Comparison of ENCODE assay signal across 8 mouse cellular contexts in genomic region chr11:55087006-55087405, GRCm38 (mm10). TPM values are rescaled to one million over a fixed set of nuclear protein-coding genes. Genes with fewer than 3 reads are reported as not detected.
DNase-seq lines count a peak whose midpoint lies in the region; ATAC-seq and TF ChIP-seq lines count a peak whose summit lies in the region.

No protein-coding gene starts in this region.

- no peaks in the 10 kb centered on the region for H3K4me1 ChIP-seq in intestine, embryonic 16.5 days (ENCODE audit: control insufficient read depth, insufficient read depth, low read length)
- no peaks in the 10 kb centered on the region for H3K4me1 ChIP-seq in liver, adult 2 months (ENCODE audit: control insufficient read depth, insufficient read depth, low read length)
- no peaks in the 10 kb centered on the region for H3K4me1 ChIP-seq in neural tube, embryonic 14.5 days (ENCODE audit: control insufficient read depth, insufficient read depth, low read length)

- H3K79me2 ChIP-seq in liver, adult 2 months (ENCODE audit: control insufficient read depth, insufficient read depth, low read length), result no peaks in the 10 kb centered on the region

- no peaks in the 10 kb centered on the region for H3K27me3 ChIP-seq in intestine, embryonic 16.5 days (replicated peaks; ENCODE audit: control insufficient read depth, insufficient read depth, low read length)
- H3K27me3 ChIP-seq in liver, adult 2 months (ENCODE audit: control insufficient read depth, insufficient read depth, low read length), result no peaks in the 10 kb centered on the region
- H3K27me3 ChIP-seq in neural tube, embryonic 14.5 days (ENCODE audit: control insufficient read depth, insufficient read depth, low read length), result no peaks in the 10 kb centered on the region

- peak; percentile 92 for TF ChIP-seq CTCF in gastrocnemius, adult 2 months (IDR thresholded peaks at IDR 0.05)
- peak; percentile 97 for TF ChIP-seq CTCF in liver, adult 2 months (IDR thresholded peaks at IDR 0.05; ENCODE audit: low read depth, low read length)

- peak; percentile 73 for ATAC-seq in intestine, embryonic 16.5 days
- peak; percentile 72; the same call in 1 of the 2 replicates for ATAC-seq in neural tube, embryonic 14.5 days (ENCODE audit: low read depth)

- 8% methylated on average over 10 of the region's 10 CpGs for WGBS in intestine, embryonic 16.5 days
- WGBS in liver, adult 2 months, result 14% methylated on average over 10 of the region's 10 CpGs
- WGBS in neural tube, embryonic 14.5 days, result 4% methylated on average over 10 of the region's 10 CpGs

- H3K9me3 ChIP-seq in intestine, embryonic 16.5 days (ENCODE audit: control insufficient read depth, low read length), result no peaks in the 10 kb centered on the region
- H3K9me3 ChIP-seq in neural tube, embryonic 14.5 days (ENCODE audit: control insufficient read depth, low read length), result no peaks in the 10 kb centered on the region

- H3K4me3 ChIP-seq in gastrocnemius, adult 2 months, result no peak overlapping the region
- H3K4me3 ChIP-seq in intestine, embryonic 16.5 days (ENCODE audit: low read length), result no peak overlapping the region
- no peak overlapping the region for H3K4me3 ChIP-seq in liver, adult 2 months (ENCODE audit: insufficient read depth, low read depth, low read length)
- H3K4me3 ChIP-seq in neural tube, embryonic 14.5 days (ENCODE audit: low read depth, low read length), result no peak overlapping the region

- no peak overlapping the region for H3K4me2 ChIP-seq in intestine, embryonic 16.5 days (ENCODE audit: low read depth, low read length)
- H3K4me2 ChIP-seq in neural tube, embryonic 14.5 days (ENCODE audit: low read depth, low read length), result no peak overlapping the region

- peak; percentile 76 for DNase-seq in 416B (ENCODE audit: low read depth)
- DNase-seq in MN1 (ENCODE audit: low spot score), result peak; percentile 86
- DNase-seq in cerebellum, adult 9-10 months, result peak; percentile 73
- DNase-seq in gastrocnemius, adult 2 months, result peak; percentile 79
- DNase-seq in liver, adult 2 months (ENCODE audit: extremely low read depth, low read depth, low spot score), result peak; percentile 47
- peak; percentile 67 for DNase-seq in thymus, postnatal 25 days

- no peak overlapping the region for H3K9ac ChIP-seq in intestine, embryonic 16.5 days (ENCODE audit: low read depth, low read length)
- H3K9ac ChIP-seq in liver, adult 2 months (ENCODE audit: low read depth, low read length), result no peak overlapping the region
- no peak overlapping the region for H3K9ac ChIP-seq in neural tube, embryonic 14.5 days (replicated peaks; ENCODE audit: low read depth, low read length)

- TF ChIP-seq POLR2A in liver, adult 2 months (IDR thresholded peaks at IDR 0.05; ENCODE audit: extremely low read depth, insufficient read depth, low read length), result no peak

- no peaks in the 10 kb centered on the region for H3K36me3 ChIP-seq in intestine, embryonic 16.5 days (ENCODE audit: control insufficient read depth, insufficient read depth, low read length)
- H3K36me3 ChIP-seq in liver, adult 2 months (ENCODE audit: control insufficient read depth, insufficient read depth, low read length), result no peaks in the 10 kb centered on the region
- no peaks in the 10 kb centered on the region for H3K36me3 ChIP-seq in neural tube, embryonic 14.5 days (ENCODE audit: control insufficient read depth, insufficient read depth, low read length)

- H3K27ac ChIP-seq in gastrocnemius, adult 2 months, result peak overlapping the region; percentile 66
- no peak overlapping the region for H3K27ac ChIP-seq in intestine, embryonic 16.5 days (ENCODE audit: low read length)
- H3K27ac ChIP-seq in liver, adult 2 months (replicated peaks; ENCODE audit: insufficient read depth, low read depth, low read length), result no peak overlapping the region
- H3K27ac ChIP-seq in neural tube, embryonic 14.5 days (ENCODE audit: low read depth, low read length), result no peak overlapping the region

- intact Hi-C loops in gastrocnemius, adult 2 months (cut with DNase I), result loop anchor here (1.0 to 2.0 kb wide), 2 partner anchors 41 to 88 kb away; no protein-coding TSS in a partner anchor

RNA-seq across cellular contexts. Expression of gene Ccdc69, which starts 9.1 kb away (rescaled TPM):
- total RNA-seq in gastrocnemius, adult 2 months (2021), result 1 to 10 TPM; 3.6 to 3.9 TPM
- polyA plus RNA-seq in intestine, embryonic 16.5 days (2015; fragmentation: Nextera tagmentation; extraction: Ambion mirVana), result 2.3 and 3.0 TPM in 2 replicates
- total RNA-seq in liver, adult 2 months (2014; rRNA removed), result 0.13 and 0.55 TPM in 2 replicates
- polyA plus RNA-seq in liver, adult 2 months (2012; rRNA removed), result 0.43 TPM in 1 of 2 replicates, not detected in the other
- polyA plus RNA-seq in neural tube, embryonic 14.5 days (2014; fragmentation: Nextera tagmentation; extraction: Ambion mirVana), result 0.37 TPM in 1 of 2 replicates, not detected in the other

RNA-seq across cellular contexts. Expression of gene Gm2a, which starts 10.9 kb away (rescaled TPM):
- total RNA-seq in gastrocnemius, adult 2 months (2021), result 1 to 10 TPM; 6.5 to 6.7 TPM
- polyA plus RNA-seq in intestine, embryonic 16.5 days (2015; fragmentation: Nextera tagmentation; extraction: Ambion mirVana), result 20.3 and 21.7 TPM in 2 replicates
- 41.1 and 61.8 TPM in 2 replicates for total RNA-seq in liver, adult 2 months (2014; rRNA removed)
- polyA plus RNA-seq in liver, adult 2 months (2012; rRNA removed), result 64.6 and 73.6 TPM in 2 replicates
- 30.0 and 32.5 TPM in 2 replicates for polyA plus RNA-seq in neural tube, embryonic 14.5 days (2014; fragmentation: Nextera tagmentation; extraction: Ambion mirVana)

RNA-seq across cellular contexts. Expression of gene Anxa6, which starts 53.8 kb away (rescaled TPM):
- 100 to 1,000 TPM; 166 to 187 TPM for total RNA-seq in gastrocnemius, adult 2 months (2021)
- polyA plus RNA-seq in intestine, embryonic 16.5 days (2015; fragmentation: Nextera tagmentation; extraction: Ambion mirVana), result 235 and 247 TPM in 2 replicates
- total RNA-seq in liver, adult 2 months (2014; rRNA removed), result 111 and 120 TPM in 2 replicates
- polyA plus RNA-seq in liver, adult 2 months (2012; rRNA removed), result 87.5 and 91.3 TPM in 2 replicates
- 42.3 and 106 TPM in 2 replicates for polyA plus RNA-seq in neural tube, embryonic 14.5 days (2014; fragmentation: Nextera tagmentation; extraction: Ambion mirVana)
